ENCODE assay signal across 27 mouse cellular contexts in the genomic region with DNA sequence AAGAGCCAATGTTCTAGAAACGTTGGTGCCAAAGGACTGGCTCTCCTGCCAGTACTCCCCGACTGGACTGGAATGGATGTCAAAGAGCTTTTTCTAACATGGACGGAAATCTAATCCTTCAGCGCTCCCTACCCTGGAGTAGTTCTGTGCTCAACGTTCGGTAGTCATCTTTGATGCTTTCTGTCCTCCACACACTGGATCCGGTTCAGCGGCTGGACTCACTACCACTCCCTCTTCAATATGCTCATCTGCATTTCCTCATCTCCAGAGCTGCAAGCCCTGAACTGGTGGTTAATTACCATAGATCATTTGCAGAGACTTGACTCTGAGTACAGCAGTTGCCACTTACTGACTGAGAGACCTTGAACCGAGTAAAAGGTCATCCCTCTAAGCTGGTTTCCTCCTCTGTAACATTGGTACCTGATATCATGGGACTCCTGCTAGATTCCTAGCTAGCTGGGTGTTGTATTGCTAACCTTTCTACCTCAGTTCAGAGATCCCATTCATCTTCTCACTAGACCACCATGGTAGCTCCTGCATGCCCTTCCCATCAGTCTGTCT.
"Had no signal": no experiment of that assay in that cellular context is flagged by ENCODE, and none has a peak within 500 bp of the region (broad histone marks: within the 10 kb centered on the region; RNA-seq: fewer than 3 reads in every experiment).

No protein-coding gene starts in this region.

- H3K4me3 ChIP-seq: gastrocnemius, adult 2 months; heart, adult 2 months; heart, embryonic 13.5 days; heart, embryonic 15.5 days; hindbrain, embryonic 10.5 days; hindbrain, embryonic 12.5 days; intestine, embryonic 15.5 days; left cerebral cortex, adult 2 months; limb, embryonic 10.5 days; limb, embryonic 12.5 days; liver, embryonic 13.5 days; liver, embryonic 15.5 days had no signal

- H3K9ac ChIP-seq: heart, embryonic 13.5 days; heart, embryonic 15.5 days; hindbrain, embryonic 12.5 days; hindbrain, embryonic 14.5 days; intestine, embryonic 15.5 days; limb, embryonic 12.5 days; liver, embryonic 13.5 days; liver, embryonic 15.5 days had no signal

- DNase-seq: gastrocnemius, adult 2 months; gastrocnemius, postnatal 10 days; gastrocnemius, postnatal 25 days; heart, adult 2 months; heart, postnatal 4 days; kidney, postnatal 10 days; kidney, postnatal 25 days; kidney, postnatal 4 days; layer of hippocampus, adult 9-11 months; liver; liver, embryonic 13.5 days had no signal

- H3K4me1 ChIP-seq: heart, embryonic 15.5 days; hindbrain, embryonic 10.5 days; hindbrain, embryonic 12.5 days; intestine, embryonic 15.5 days; limb, embryonic 10.5 days; limb, embryonic 12.5 days; liver, embryonic 13.5 days; liver, embryonic 15.5 days had no signal

- H3K27me3 ChIP-seq: heart, embryonic 13.5 days; heart, embryonic 15.5 days; hindbrain, embryonic 12.5 days; intestine, embryonic 15.5 days; limb, embryonic 12.5 days; liver, embryonic 13.5 days; liver, embryonic 15.5 days had no signal

- H3K36me3 ChIP-seq: heart, embryonic 13.5 days; heart, embryonic 15.5 days; hindbrain, embryonic 10.5 days; hindbrain, embryonic 12.5 days; intestine, embryonic 15.5 days; limb, embryonic 10.5 days; limb, embryonic 12.5 days; liver, embryonic 13.5 days; liver, embryonic 15.5 days had no signal

- H3K4me2 ChIP-seq: heart, embryonic 11.5 days; heart, embryonic 13.5 days; heart, embryonic 15.5 days; hindbrain, embryonic 12.5 days; hindbrain, embryonic 14.5 days; intestine, embryonic 15.5 days; limb, embryonic 12.5 days; liver, embryonic 11.5 days; liver, embryonic 13.5 days; liver, embryonic 15.5 days had no signal

- H3K9me3 ChIP-seq: heart, embryonic 13.5 days; heart, embryonic 15.5 days; hindbrain, embryonic 10.5 days; hindbrain, embryonic 12.5 days; intestine, embryonic 15.5 days; limb, embryonic 10.5 days; limb, embryonic 12.5 days; liver, embryonic 13.5 days; liver, embryonic 15.5 days had no signal

- H3K27ac ChIP-seq: gastrocnemius, adult 2 months; heart, adult 2 months; heart, embryonic 13.5 days; heart, embryonic 15.5 days; hindbrain, embryonic 10.5 days; hindbrain, embryonic 12.5 days; hindbrain, embryonic 14.5 days; intestine, embryonic 15.5 days; left cerebral cortex, adult 2 months; limb, embryonic 10.5 days; limb, embryonic 12.5 days; liver, embryonic 13.5 days; liver, embryonic 15.5 days had no signal

- ATAC-seq: forebrain, embryonic 16.5 days; hindbrain, embryonic 16.5 days; inflammation-experienced regulatory T-cells, adult 6 months; intestine, embryonic 15.5 days; intestine, postnatal 0 days had no signal
